Mouse (Mus musculus) heart, embryonic 13.5 days (tissue): Measurements from ENCODE around the gene Thsd4. TPM values are rescaled to one million over a fixed set of nuclear protein-coding genes. Genes with fewer than 3 reads are reported as not detected.

Experiments
- ATAC-seq: fragments of 200-750 bp; cut with Nextera tagmentation; 2 replicates; pipeline ENCODE4 v1.8.0; 2017; ENCODE audit warnings: moderate TSS enrichment; ENCODE audit not compliant: insufficient number of reproducible peaks, low FRiP score, low TSS enrichment; ENCODE audit errors: extremely low read depth
- H3K27ac ChIP-seq: fragments of 300-500 bp; sonication (generic); replicated peaks from 2 replicates; pipeline ENCODE4 v1.5.1; 2015; ENCODE audit warnings: moderate library complexity, mild to moderate bottlenecking, inconsistent platforms
- H3K27me3 ChIP-seq: fragments of 300-500 bp; sonication (generic); replicated peaks from 2 replicates; pipeline ENCODE4 v1.6.1; 2015; ENCODE audit warnings: mild to moderate bottlenecking, inconsistent platforms
- H3K36me3 ChIP-seq: fragments of 300-500 bp; sonication (generic); 2 replicates; pipeline ENCODE4 v1.6.1; 2015; ENCODE audit warnings: mild to moderate bottlenecking, inconsistent platforms
- H3K4me1 ChIP-seq: fragments of 300-500 bp; sonication (generic); 2 replicates; pipeline ENCODE4 v1.6.1; 2015; ENCODE audit warnings: inconsistent platforms
- H3K4me2 ChIP-seq: fragments of 300-500 bp; sonication (generic); 2 replicates; pipeline ENCODE4 v1.6.1; 2015; ENCODE audit warnings: inconsistent platforms, mild to moderate bottlenecking, moderate library complexity
- H3K4me3 ChIP-seq: fragments of 300-500 bp; sonication (generic); 2 replicates; pipeline ENCODE4 v1.5.1; 2015; ENCODE audit warnings: moderate library complexity, mild to moderate bottlenecking, inconsistent platforms
- H3K9ac ChIP-seq: fragments of 300-500 bp; sonication (generic); 2 replicates; pipeline ENCODE4 v1.6.1; 2015; ENCODE audit warnings: inconsistent platforms, mild to moderate bottlenecking, moderate library complexity
- H3K9me3 ChIP-seq: fragments of 300-500 bp; sonication (generic); 2 replicates; pipeline ENCODE4 v1.6.1; 2016; ENCODE audit warnings: inconsistent platforms
- WGBS: fragments of 180-500 bp; shearing (Covaris S2); methylation state at CpG from one replicate; pipeline ENCODE4 v1.1.7; 2015; ENCODE audit warnings: mixed read lengths; 5-methylcytosine and 5-hydroxymethylcytosine counted together
- polyA plus RNA-seq: library from polyadenylated mRNA; unstranded; fragments of >200 nt; fragmentation: Nextera tagmentation; extraction: Ambion mirVana; gene quantifications from 2 replicates; pipeline ENCODE4 v1.2.1, GENCODE M21; 2015

The Thsd4 gene
- polyA plus RNA-seq, 1 experiment from 2014 or later = 10.0 TPM

- H3K9me3 ChIP-seq = no peaks in the 10 kb centered on the region
- H3K36me3 ChIP-seq = no peaks in the 10 kb centered on the region
- H3K4me2 ChIP-seq = no peak overlapping the region
- no peak overlapping the region for H3K27ac ChIP-seq
- ATAC-seq = no peak
- H3K27me3 ChIP-seq = no peaks in the 10 kb centered on the region
- no peak overlapping the region for H3K4me3 ChIP-seq
- WGBS = 73% methylated on average over 5 of the region's 5 CpGs
- H3K4me1 ChIP-seq = peaks cover 27% of the 10 kb centered on the region
- no peak overlapping the region for H3K9ac ChIP-seq
Observed at GRCm38 (mm10) chr9:60092428-60092827, 429.4 kb downstream of the Thsd4 start.

GRCm38 (mm10) chr9:60089441-60089840 is 432.4 kb downstream of the Thsd4 start:
- Histone ChIP-seq H3K9me3 (no peaks in the 10 kb centered on the region), H3K9ac (no peak overlapping the region), H3K27ac (peak overlapping the region; percentile 30; the same call in 1 of the 2 replicates), H3K4me2 (peak overlapping the region; percentile 24; the same call in 1 of the 2 replicates), H3K4me1 (peaks cover 26% of the 10 kb centered on the region), H3K27me3 (no peaks in the 10 kb centered on the region), H3K4me3 (no peak overlapping the region), H3K36me3 (no peaks in the 10 kb centered on the region)
- 78% methylated on average over 4 of the region's 4 CpGs for WGBS
- ATAC-seq = no peak

GRCm38 (mm10) chr9:60088101-60088500 is 433.7 kb downstream of the Thsd4 start:
- Histone ChIP-seq H3K4me1 (peaks cover 26% of the 10 kb centered on the region), H3K27ac (no peak overlapping the region), H3K9ac (no peak overlapping the region), H3K36me3 (no peaks in the 10 kb centered on the region), H3K4me2 (no peak overlapping the region), H3K9me3 (no peaks in the 10 kb centered on the region), H3K27me3 (no peaks in the 10 kb centered on the region), H3K4me3 (no peak overlapping the region)
- WGBS = 49% methylated on average over 5 of the region's 5 CpGs
- ATAC-seq = no peak

GRCm38 (mm10) chr9:60082107-60082581 is 439.7 kb downstream of the Thsd4 start:
- Histone ChIP-seq H3K27me3 (no peaks in the 10 kb centered on the region), H3K4me3 (no peak overlapping the region), H3K9ac (no peak overlapping the region), H3K27ac (no peak overlapping the region), H3K4me2 (0 out of 2 replicates have a peak overlapping the region, but pooled peaks have one; percentile 6), H3K9me3 (no peaks in the 10 kb centered on the region), H3K36me3 (no peaks in the 10 kb centered on the region), H3K4me1 (peaks cover 24% of the 10 kb centered on the region)
- ATAC-seq = peak; percentile 46; the same call in 1 of the 2 replicates
- WGBS = 28% methylated on average over 5 of the region's 5 CpGs

- Histone ChIP-seq H3K36me3 (no peaks in the 10 kb centered on the region), H3K9ac (no peak overlapping the region), H3K4me1 (peaks cover 9% of the 10 kb centered on the region), H3K9me3 (no peaks in the 10 kb centered on the region), H3K27ac (no peak overlapping the region), H3K4me3 (no peak overlapping the region), H3K27me3 (no peaks in the 10 kb centered on the region), H3K4me2 (no peak overlapping the region)
- ATAC-seq = no peak
- WGBS = 33% methylated on average over 1 of the region's 1 CpGs
Observed at GRCm38 (mm10) chr9:60077761-60078160, 444.1 kb downstream of the Thsd4 start.

- H3K9ac ChIP-seq = no peak overlapping the region
- no peak for ATAC-seq
Observed at GRCm38 (mm10) chr9:60076396-60076795, 445.4 kb downstream of the Thsd4 start.

GRCm38 (mm10) chr9:60071620-60072263 is 450.1 kb downstream of the Thsd4 start:
- Histone ChIP-seq H3K4me2 (no peak overlapping the region), H3K36me3 (no peaks in the 10 kb centered on the region), H3K9me3 (no peaks in the 10 kb centered on the region), H3K4me3 (no peak overlapping the region), H3K27me3 (no peaks in the 10 kb centered on the region), H3K27ac (no peak overlapping the region), H3K4me1 (no peaks in the 10 kb centered on the region), H3K9ac (no peak overlapping the region)
- ATAC-seq = no peak
- WGBS = 60% methylated on average over 5 of the region's 5 CpGs

More at GRCm38 (mm10) chr9:60076396-60076795, 445.4 kb downstream of the Thsd4 start:
- H3K9me3 ChIP-seq = no peaks in the 10 kb centered on the region
- no peaks in the 10 kb centered on the region for H3K36me3 ChIP-seq
- H3K27me3 ChIP-seq = no peaks in the 10 kb centered on the region
- 63% methylated on average over 4 of the region's 4 CpGs for WGBS
- H3K4me1 ChIP-seq = no peaks in the 10 kb centered on the region
- H3K27ac ChIP-seq = no peak overlapping the region
- no peak overlapping the region for H3K4me3 ChIP-seq
- no peak overlapping the region for H3K4me2 ChIP-seq

- Histone ChIP-seq H3K27ac (no peak overlapping the region), H3K9ac (no peak overlapping the region), H3K4me1 (peaks cover 24% of the 10 kb centered on the region), H3K36me3 (no peaks in the 10 kb centered on the region), H3K4me2 (no peak overlapping the region), H3K4me3 (no peak overlapping the region), H3K27me3 (no peaks in the 10 kb centered on the region), H3K9me3 (no peaks in the 10 kb centered on the region)
- WGBS = 87% methylated on average over 8 of the region's 8 CpGs
- ATAC-seq = no peak
Observed at GRCm38 (mm10) chr9:60067241-60067640, 454.6 kb downstream of the Thsd4 start.

GRCm38 (mm10) chr9:60065184-60065583 is 456.7 kb downstream of the Thsd4 start:
- Histone ChIP-seq H3K27ac (no peak overlapping the region), H3K27me3 (no peaks in the 10 kb centered on the region), H3K4me2 (no peak overlapping the region), H3K36me3 (no peaks in the 10 kb centered on the region), H3K9ac (no peak overlapping the region), H3K9me3 (no peaks in the 10 kb centered on the region), H3K4me1 (peaks cover 24% of the 10 kb centered on the region), H3K4me3 (no peak overlapping the region)
- no peak for ATAC-seq
- 64% methylated on average over 4 of the region's 4 CpGs for WGBS

GRCm38 (mm10) chr9:60063191-60063720 is 458.6 kb downstream of the Thsd4 start:
- peaks cover 24% of the 10 kb centered on the region for H3K4me1 ChIP-seq
- no peak overlapping the region for H3K4me3 ChIP-seq
- no peaks in the 10 kb centered on the region for H3K27me3 ChIP-seq
- no peaks in the 10 kb centered on the region for H3K9me3 ChIP-seq
- no peak overlapping the region for H3K27ac ChIP-seq
- no peaks in the 10 kb centered on the region for H3K36me3 ChIP-seq
- no peak overlapping the region for H3K4me2 ChIP-seq
- no peak for ATAC-seq
- no peak overlapping the region for H3K9ac ChIP-seq
- WGBS = 56% methylated on average over 4 of the region's 4 CpGs

- H3K4me3 ChIP-seq = no peak overlapping the region
- H3K9me3 ChIP-seq = 0 out of 2 replicates have a peak, but pooled peaks cover 2% of the 10 kb centered on the region
- H3K9ac ChIP-seq = no peak overlapping the region
- no peaks in the 10 kb centered on the region for H3K27me3 ChIP-seq
- ATAC-seq = no peak
- WGBS = 53% methylated on average over 5 of the region's 5 CpGs
- H3K27ac ChIP-seq = no peak overlapping the region
- H3K4me2 ChIP-seq = no peak overlapping the region
- H3K4me1 ChIP-seq = no peaks in the 10 kb centered on the region
- peaks cover 3% of the 10 kb centered on the region; the same call in 1 of the 2 replicates for H3K36me3 ChIP-seq
Observed at GRCm38 (mm10) chr9:60056131-60056530, 465.7 kb downstream of the Thsd4 start.

- ATAC-seq = no peak
- no peak overlapping the region for H3K27ac ChIP-seq
- H3K4me3 ChIP-seq = no peak overlapping the region
- no peaks in the 10 kb centered on the region for H3K4me1 ChIP-seq
- no peak overlapping the region for H3K4me2 ChIP-seq
- no peak overlapping the region for H3K9ac ChIP-seq
- H3K27me3 ChIP-seq = no peaks in the 10 kb centered on the region
- peaks cover 3% of the 10 kb centered on the region; the same call in 1 of the 2 replicates for H3K36me3 ChIP-seq
- H3K9me3 ChIP-seq = 0 out of 2 replicates have a peak, but pooled peaks cover 2% of the 10 kb centered on the region
- 64% methylated on average over 5 of the region's 5 CpGs for whole genome bisulfite sequencing
Observed at GRCm38 (mm10) chr9:60054951-60055350, 466.9 kb downstream of the Thsd4 start.
